Mouse (Mus musculus): ENCODE results near the gene Pepd. TPM values are rescaled to one million over a fixed set of nuclear protein-coding genes. Genes with fewer than 3 reads are reported as not detected.
A peak's percentile ranks its signal among the peaks of the same experiment; 100 is the strongest.

The Pepd gene
- polyA plus RNA-seq, 1 experiment from 2014 or later, result 54.6 TPM

GRCm38 (mm10) chr7:35080843-35081338, 168.7 kb downstream of the Pepd start:
- no peak overlapping the region for H3K9ac ChIP-seq
- no peak overlapping the region for H3K4me2 ChIP-seq

GRCm38 (mm10) chr7:35081406-35082104, 169.4 kb downstream of the Pepd start:
- H3K4me1 ChIP-seq (replicated peaks), result peaks cover 11% of the 10 kb centered on the region
- H3K9me3 ChIP-seq, result no peaks in the 10 kb centered on the region
- no peak overlapping the region for H3K4me3 ChIP-seq
- peaks cover 5% of the 10 kb centered on the region; the same call in 1 of the 2 replicates for H3K27me3 ChIP-seq
- WGBS, result 85% methylated on average over 9 of the region's 9 CpGs
- no peak overlapping the region for H3K4me2 ChIP-seq
- H3K36me3 ChIP-seq, result no peaks in the 10 kb centered on the region
- no peak overlapping the region for H3K9ac ChIP-seq
- ATAC-seq (ENCODE audit: low FRiP score), result no peak
- H3K27ac ChIP-seq, result no peak overlapping the region

More at GRCm38 (mm10) chr7:35080843-35081338, 168.7 kb downstream of the Pepd start:
- Histone ChIP-seq H3K27me3 (peaks cover 5% of the 10 kb centered on the region; the same call in 1 of the 2 replicates), H3K4me1 (replicated peaks) (peaks cover 5% of the 10 kb centered on the region), H3K9me3 (no peaks in the 10 kb centered on the region), H3K4me3 (no peak overlapping the region), H3K27ac (no peak overlapping the region), H3K36me3 (no peaks in the 10 kb centered on the region)
- WGBS, result 45% methylated on average over 10 of the region's 10 CpGs
- no peak for ATAC-seq (ENCODE audit: low FRiP score)

GRCm38 (mm10) chr7:35084565-35085360, 172.6 kb downstream of the Pepd start:
- no peak overlapping the region for H3K27ac ChIP-seq
- H3K4me3 ChIP-seq, result no peak overlapping the region
- no peaks in the 10 kb centered on the region for H3K36me3 ChIP-seq
- ATAC-seq (ENCODE audit: low FRiP score), result no peak
- H3K4me2 ChIP-seq, result no peak overlapping the region
- no peaks in the 10 kb centered on the region for H3K9me3 ChIP-seq
- H3K9ac ChIP-seq, result no peak overlapping the region
- WGBS, result 82% methylated on average over 12 of the region's 12 CpGs
- peaks cover 5% of the 10 kb centered on the region; the same call in 1 of the 2 replicates for H3K27me3 ChIP-seq
- H3K4me1 ChIP-seq (replicated peaks), result peaks cover 22% of the 10 kb centered on the region

GRCm38 (mm10) chr7:35086271-35086861, 174.2 kb downstream of the Pepd start:
- Histone ChIP-seq H3K4me3 (peak overlapping the region; percentile 22), H3K36me3 (no peaks in the 10 kb centered on the region), H3K9me3 (no peaks in the 10 kb centered on the region), H3K4me1 (replicated peaks) (peaks cover 22% of the 10 kb centered on the region), H3K27me3 (peaks cover 5% of the 10 kb centered on the region; the same call in 1 of the 2 replicates), H3K9ac (peak overlapping the region; percentile 35; the same call in 1 of the 2 replicates), H3K27ac (no peak overlapping the region), H3K4me2 (peak overlapping the region; percentile 53)
- peak; percentile 77; the same call in 1 of the 2 replicates for ATAC-seq (ENCODE audit: low FRiP score)
- 2% methylated on average over 21 of the region's 21 CpGs for WGBS

GRCm38 (mm10) chr7:35090550-35090949, 178.4 kb downstream of the Pepd start:
- no peaks in the 10 kb centered on the region for H3K9me3 ChIP-seq
- no peaks in the 10 kb centered on the region for H3K27me3 ChIP-seq
- H3K4me3 ChIP-seq, result no peak overlapping the region
- no peak for ATAC-seq (ENCODE audit: low FRiP score)
- H3K27ac ChIP-seq, result no peak overlapping the region
- H3K4me1 ChIP-seq (replicated peaks), result peaks cover 19% of the 10 kb centered on the region
- no peaks in the 10 kb centered on the region for H3K36me3 ChIP-seq
- H3K4me2 ChIP-seq, result no peak overlapping the region
- WGBS, result 83% methylated on average over 5 of the region's 5 CpGs
- H3K9ac ChIP-seq, result no peak overlapping the region

Small RNAs within 50 kb of the gene (microRNA-seq; reads per million reads assigned to microRNA genes)
- gene Gm25033, result not detected

Other genes starting within 250 kb of the Pepd start
- gene Chst8, start 99.7 kb upstream of the Pepd start, polyA plus RNA-seq (2015; fragmentation: Nextera tagmentation; extraction: Ambion mirVana), result 18.0 and 18.3 TPM in 2 replicates
- 38.6 and 41.4 TPM in 2 replicates for gene Cebpg, start 144.2 kb downstream of the Pepd start, polyA plus RNA-seq (2015; fragmentation: Nextera tagmentation; extraction: Ambion mirVana)
- 0.47 and 0.60 TPM in 2 replicates for gene Cebpa, start 206.9 kb downstream of the Pepd start, polyA plus RNA-seq (2015; fragmentation: Nextera tagmentation; extraction: Ambion mirVana)

Data from hindbrain, embryonic 13.5 days (tissue).